In the genomic region with DNA sequence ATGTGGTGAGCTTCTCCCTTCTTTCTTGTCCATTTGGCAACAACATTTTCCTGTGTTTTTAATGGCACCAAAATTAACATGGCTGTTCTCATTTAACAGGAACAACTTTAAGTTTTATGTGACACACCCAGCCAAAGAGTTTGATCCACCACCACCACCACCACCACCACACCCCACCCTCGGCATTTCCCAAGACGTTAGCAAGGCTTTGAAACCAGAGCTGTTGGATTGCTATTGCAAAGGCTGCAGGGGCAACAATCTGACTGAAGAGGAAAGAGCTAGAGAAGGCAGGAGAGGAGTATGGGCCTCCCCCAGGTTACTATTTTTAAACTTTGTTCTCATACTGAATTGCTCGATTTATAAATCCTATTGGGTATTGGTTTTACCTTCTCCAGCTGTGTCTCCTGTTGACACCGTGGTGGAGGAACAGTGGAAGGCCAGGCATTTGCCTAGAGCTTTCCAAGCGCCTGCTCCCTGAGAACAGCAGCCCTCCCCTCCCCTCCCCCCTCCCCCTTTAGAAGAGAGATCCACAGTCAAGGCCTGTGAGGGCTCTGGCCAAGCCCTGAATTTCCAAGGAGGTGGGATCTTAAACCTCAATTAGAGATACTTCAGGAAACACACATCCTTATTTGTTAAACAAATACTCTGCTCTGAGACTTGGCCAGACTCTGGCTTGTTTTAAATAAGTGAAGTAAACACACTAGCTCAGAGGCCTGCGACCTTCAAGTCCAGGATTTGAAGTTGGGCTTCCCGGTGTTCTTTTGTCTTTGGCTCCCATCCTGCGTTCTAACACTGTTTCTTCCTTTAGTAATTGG, we compare ENCODE assay signal across 10 mouse cellular contexts.
DNase-seq lines count a peak whose midpoint lies in the region; ATAC-seq and TF ChIP-seq lines count a peak whose summit lies in the region.
"Had no signal": no experiment of that assay in that cellular context is flagged by ENCODE, and none has a peak within 500 bp of the region (broad histone marks: within the 10 kb centered on the region; RNA-seq: fewer than 3 reads in every experiment).

No protein-coding gene starts in this region.

- ATAC-seq in embryonic facial prominence, embryonic 13.5 days (ENCODE audit: insufficient number of reproducible peaks, insufficient read depth, low FRiP score, low TSS enrichment, low read depth) = 0 out of 2 replicates have a peak, but pooled peaks have one; percentile 45

- TF ChIP-seq RAD21 in CH12.LX (IDR thresholded peaks at IDR 0.05; ENCODE audit: low read depth, low read length) = no peak

- no peak overlapping the region for H3K9ac ChIP-seq in heart, adult 2 months (ENCODE audit: low read depth, low read length)
- 0 out of 2 replicates have a peak overlapping the region, but pooled peaks have one; percentile 24 for H3K9ac ChIP-seq in CH12.LX (ENCODE audit: insufficient read depth, low read depth)
- H3K9ac ChIP-seq in embryonic facial prominence, embryonic 13.5 days = no peak overlapping the region
- H3K9ac ChIP-seq: midbrain, embryonic 12.5 days had no signal

- no peaks in the 10 kb centered on the region for H3K79me2 ChIP-seq in heart, adult 2 months (replicated peaks; ENCODE audit: control insufficient read depth, insufficient read depth, low read length)
- no peaks in the 10 kb centered on the region for H3K79me2 ChIP-seq in CH12.LX (replicated peaks; ENCODE audit: control insufficient read depth, extremely low read depth, insufficient read depth, poor library complexity, severe bottlenecking)

- DNase-seq in heart, adult 2 months = peak; percentile 16 to 28
- no peak for DNase-seq in heart, postnatal 4 days
- DNase-seq in CH12.LX (ENCODE audit: extremely low read depth) = peak; percentile 17
- DNase-seq in lung, postnatal 14 days = peak; percentile 49
- DNase-seq in right cerebral cortex, adult 2 months (ENCODE audit: low spot score in 2 of 2) = no peak
- DNase-seq in cerebellum, adult 2 months = no peak
- DNase-seq in right cerebral cortex, postnatal 14 days = no peak
- DNase-seq: thymus, postnatal 4 days had no signal

- dilution Hi-C loops in CH12.LX (cut with MboI; ENCODE audit: extremely low pct_ligation_motif_present, extremely low pct_unique_long_range_greater_than_20kb, low sequenced_read_pairs) = no loop called here

- intact Hi-C loops in heart, adult 2 months (cut with DNase I) = no loop called here

- no peak for TF ChIP-seq CTCF in heart, adult 2 months (IDR thresholded peaks at IDR 0.05)
- no peak for TF ChIP-seq CTCF in CH12.LX (conservative IDR thresholded peaks at IDR 0.05 in 1 of 2, IDR thresholded peaks at IDR 0.05 in 1 of 2; ENCODE audit: low read depth in 2 of 2, low read length in 2 of 2)
- TF ChIP-seq CTCF in cerebellum, adult 2 months (IDR thresholded peaks at IDR 0.05; ENCODE audit: borderline replicate concordance, insufficient read depth, low read depth, low read length) = no peak

- H3K4me1 ChIP-seq in heart, adult 2 months (ENCODE audit: control insufficient read depth, insufficient read depth, low read length) = peaks cover 27% of the 10 kb centered on the region
- H3K4me1 ChIP-seq in CH12.LX (ENCODE audit: control insufficient read depth in 1 of 2, insufficient read depth in 2 of 2) = peaks cover 5 to 28% of the 10 kb centered on the region in 2 experiments
- peaks cover 29% of the 10 kb centered on the region for H3K4me1 ChIP-seq in embryonic facial prominence, embryonic 13.5 days
- H3K4me1 ChIP-seq in cerebellum, adult 2 months (ENCODE audit: control insufficient read depth, insufficient read depth, low read length) = peaks cover 12% of the 10 kb centered on the region; the same call in 1 of the 2 replicates

- H3K9me3 ChIP-seq in CH12.LX (replicated peaks; ENCODE audit: low read length) = no peaks in the 10 kb centered on the region
- no peaks in the 10 kb centered on the region for H3K9me3 ChIP-seq in embryonic facial prominence, embryonic 13.5 days
- H3K9me3 ChIP-seq: midbrain, embryonic 12.5 days had no signal

- no peak for TF ChIP-seq POLR2A in heart, adult 2 months (IDR thresholded peaks at IDR 0.05; ENCODE audit: insufficient read depth, low read depth, low read length)
- no peak for TF ChIP-seq POLR2A in CH12.LX (IDR thresholded peaks at IDR 0.05; ENCODE audit: low read depth, low read length)
- no peak for TF ChIP-seq POLR2A in cerebellum, adult 2 months (IDR thresholded peaks at IDR 0.05; ENCODE audit: borderline replicate concordance, insufficient read depth, low read length)

- no peak for TF ChIP-seq EP300 in heart, adult 2 months (IDR thresholded peaks at IDR 0.05; ENCODE audit: insufficient read depth, low read depth, low read length)
- no peak for TF ChIP-seq EP300 in CH12.LX (IDR thresholded peaks at IDR 0.05; ENCODE audit: low read length)

- in situ Hi-C loops in CH12.LX (cut with MboI; ENCODE audit: low pct_ligation_motif_present, low pct_unique_long_range_greater_than_20kb, low sequenced_read_pairs) = no loop called here

- H3K27ac ChIP-seq in heart, adult 2 months = peak overlapping the region; percentile 83
- no peak overlapping the region for H3K27ac ChIP-seq in CH12.LX (ENCODE audit: insufficient read depth, low read depth)
- peak overlapping the region; percentile 68 for H3K27ac ChIP-seq in embryonic facial prominence, embryonic 13.5 days
- H3K27ac ChIP-seq in cerebellum, adult 2 months (ENCODE audit: insufficient read depth, low read length) = no peak overlapping the region
- H3K27ac ChIP-seq: midbrain, embryonic 12.5 days had no signal

- peak overlapping the region; percentile 42; the same call in 1 of the 2 replicates for H3K4me2 ChIP-seq in CH12.LX (ENCODE audit: insufficient read depth, low read depth, poor library complexity, severe bottlenecking)
- no peak overlapping the region for H3K4me2 ChIP-seq in embryonic facial prominence, embryonic 13.5 days
- H3K4me2 ChIP-seq: midbrain, embryonic 12.5 days had no signal

- H3K27me3 ChIP-seq in heart, adult 2 months (ENCODE audit: control insufficient read depth, insufficient read depth, low read length) = no peaks in the 10 kb centered on the region
- no peaks in the 10 kb centered on the region for H3K27me3 ChIP-seq in CH12.LX (replicated peaks)
- no peaks in the 10 kb centered on the region for H3K27me3 ChIP-seq in embryonic facial prominence, embryonic 13.5 days
- H3K27me3 ChIP-seq in cerebellum, adult 2 months (ENCODE audit: control insufficient read depth, insufficient read depth, low read length) = no peaks in the 10 kb centered on the region

- H3K4me3 ChIP-seq in heart, adult 2 months = no peak overlapping the region
- no peak overlapping the region for H3K4me3 ChIP-seq in CH12.LX (replicated peaks in 1 of 3; ENCODE audit: low read depth in 2 of 3, low read length in 2 of 3, poor library complexity in 1 of 3)
- no peak overlapping the region for H3K4me3 ChIP-seq in embryonic facial prominence, embryonic 13.5 days
- no peak overlapping the region for H3K4me3 ChIP-seq in cerebellum, adult 2 months (replicated peaks; ENCODE audit: insufficient read depth, low read depth, low read length)
- H3K4me3 ChIP-seq: midbrain, embryonic 12.5 days had no signal

- H3K36me3 ChIP-seq in heart, adult 2 months (ENCODE audit: control insufficient read depth, insufficient read depth, low read length) = peaks cover 21% of the 10 kb centered on the region
- no peaks in the 10 kb centered on the region for H3K36me3 ChIP-seq in CH12.LX (replicated peaks in 1 of 2; ENCODE audit: control insufficient read depth in 1 of 2, insufficient read depth in 1 of 2, low read length in 1 of 2)
- H3K36me3 ChIP-seq in embryonic facial prominence, embryonic 13.5 days = no peaks in the 10 kb centered on the region
- H3K36me3 ChIP-seq: midbrain, embryonic 12.5 days had no signal

- 24% methylated on average over 8 of the region's 8 CpGs for WGBS in heart, adult 2 months
- WGBS in embryonic facial prominence, embryonic 13.5 days = 21% methylated on average over 8 of the region's 8 CpGs
- WGBS in cerebellum, adult 2 months = 59% methylated on average over 8 of the region's 8 CpGs

TF ChIP-seq in CH12.LX, 34 proteins besides CTCF, POLR2A, EP300 and RAD21:
- TF ChIP-seq ZMIZ1 (IDR thresholded peaks at IDR 0.05; ENCODE audit: low read depth, low read length) (no peak), KAT2A (IDR thresholded peaks at IDR 0.05; ENCODE audit: insufficient replicate concordance, low read length) (no peak), NRF1 (IDR thresholded peaks at IDR 0.05; ENCODE audit: low read depth, low read length) (no peak)
TF ChIP-seq in CH12.LX: peak in this region for 0.

Comparison
In these comparisons a context has a peak if more than half of its experiments do, and no peak if none do; other contexts are left out.
1. DNase-seq: peak in heart, adult 2 months (2 of 2), CH12.LX (single experiment) and lung, postnatal 14 days (single experiment); none in heart, postnatal 4 days (single experiment), right cerebral cortex, adult 2 months (0 of 2), cerebellum, adult 2 months (0 of 2) and right cerebral cortex, postnatal 14 days (single experiment).
2. H3K27ac ChIP-seq: peak in heart, adult 2 months (single experiment) and embryonic facial prominence, embryonic 13.5 days (single experiment); none in CH12.LX (single experiment) and cerebellum, adult 2 months (single experiment).